Mouse (Mus musculus): ENCODE measurements at regions not wholly inside any gene's neighbourhood (a gene's known extent, or its start where the extent isn't known, plus 50 kb on each side); places are given as distances from the start of the nearest gene placed in this dataset.

- TF ChIP-seq EP300 (IDR thresholded peaks at IDR 0.05; ENCODE audit: low read depth) (no peak), CTCF (IDR thresholded peaks at IDR 0.05; ENCODE audit: low read depth) (no peak)
Measured at GRCm38 (mm10) chr5:39348680-39349079, 406.6 kb downstream of the Hs3st1 start.
